Mouse (Mus musculus) spleen, adult 18-20 months (tissue): ENCODE results near the gene AU022252.

Experiments
- DNase-seq, 2 experiments: peaks; one replicate each; pipeline ENCODE4 v3.0.0; 2022; ENCODE audit warnings: mixed read lengths in 2 of 2

AU022252 gene

DNA sequence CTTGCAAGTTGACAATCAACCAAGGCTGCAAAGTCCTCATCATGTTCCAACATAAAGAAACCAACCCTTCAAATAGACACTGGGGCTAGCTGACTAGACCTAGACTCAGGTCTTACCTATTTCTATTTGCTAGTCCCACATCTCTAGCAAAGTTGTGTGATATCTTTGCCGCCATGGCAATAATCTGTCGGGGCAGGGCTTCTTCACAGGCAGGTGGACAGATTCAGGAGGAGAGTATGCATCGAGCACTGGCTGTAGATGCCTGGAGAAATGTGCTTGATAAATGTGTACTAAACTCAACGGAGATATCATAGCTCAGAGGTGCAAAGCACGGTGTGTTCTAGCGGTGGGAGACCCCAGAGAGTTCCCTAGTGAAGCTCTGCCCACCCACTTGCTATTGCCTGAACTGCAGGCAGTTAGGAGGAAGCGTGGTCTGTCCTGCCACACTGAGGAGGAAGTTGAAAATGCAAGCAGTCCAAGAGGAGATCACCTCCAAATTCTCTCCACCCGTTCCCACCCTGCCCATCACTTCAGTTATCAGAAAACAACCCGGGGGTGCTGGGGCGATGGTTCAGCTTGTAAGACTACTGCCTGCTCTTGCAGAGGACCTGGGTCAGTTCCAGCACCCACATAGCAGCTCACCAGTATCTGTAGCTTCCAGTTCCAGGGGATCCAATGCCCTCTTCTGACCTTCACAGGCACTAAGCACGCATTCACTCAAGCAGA lies 44.3 kb downstream of the AU022252 start:
- no peak for DNase-seq

DNA sequence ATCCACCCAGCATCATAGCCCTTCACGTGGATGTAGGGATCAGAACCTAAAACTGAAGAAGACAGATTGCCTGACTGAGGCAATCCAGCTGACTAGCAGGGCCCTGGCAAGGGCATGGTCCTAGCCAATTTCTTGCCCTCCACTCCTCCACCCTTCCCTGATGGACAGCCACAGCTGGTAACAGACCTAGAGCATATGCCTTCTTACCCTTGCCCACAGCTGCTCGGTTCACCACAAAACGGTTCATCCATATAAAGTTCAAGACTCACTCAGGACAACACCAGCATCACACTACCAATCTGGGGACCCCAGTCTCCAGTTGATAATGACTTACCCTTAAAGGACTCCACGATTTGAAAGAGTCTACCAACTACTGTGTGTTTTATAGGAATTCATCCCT lies 46.7 kb downstream of the AU022252 start:
- DNase-seq, result no peak

- no peak for DNase-seq
These were observed 49.0 kb downstream of the AU022252 start for GRCm38 (mm10) chr4:119183525-119183924.

DNA sequence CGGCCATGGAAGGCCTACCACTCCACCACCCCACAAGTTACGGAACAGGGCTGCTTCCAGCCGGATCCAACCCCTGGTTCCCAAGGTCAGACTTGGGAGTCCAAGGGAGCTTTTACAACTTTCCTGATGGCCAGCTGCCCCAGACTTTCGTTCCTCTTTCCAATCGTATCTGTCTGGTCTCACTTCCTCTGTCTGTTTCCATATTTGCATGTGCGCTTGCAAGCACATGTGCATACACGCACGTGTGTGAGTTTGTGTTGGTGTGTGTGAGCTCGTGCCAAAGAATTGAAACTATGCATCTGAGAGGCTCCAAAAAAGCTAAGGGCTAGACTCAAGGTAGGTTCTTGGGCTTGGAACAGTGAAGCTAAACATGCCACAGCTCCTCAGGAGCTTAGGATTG lies 51.1 kb downstream of the AU022252 start:
- DNase-seq, result peak; percentile 27 to 28

DNA sequence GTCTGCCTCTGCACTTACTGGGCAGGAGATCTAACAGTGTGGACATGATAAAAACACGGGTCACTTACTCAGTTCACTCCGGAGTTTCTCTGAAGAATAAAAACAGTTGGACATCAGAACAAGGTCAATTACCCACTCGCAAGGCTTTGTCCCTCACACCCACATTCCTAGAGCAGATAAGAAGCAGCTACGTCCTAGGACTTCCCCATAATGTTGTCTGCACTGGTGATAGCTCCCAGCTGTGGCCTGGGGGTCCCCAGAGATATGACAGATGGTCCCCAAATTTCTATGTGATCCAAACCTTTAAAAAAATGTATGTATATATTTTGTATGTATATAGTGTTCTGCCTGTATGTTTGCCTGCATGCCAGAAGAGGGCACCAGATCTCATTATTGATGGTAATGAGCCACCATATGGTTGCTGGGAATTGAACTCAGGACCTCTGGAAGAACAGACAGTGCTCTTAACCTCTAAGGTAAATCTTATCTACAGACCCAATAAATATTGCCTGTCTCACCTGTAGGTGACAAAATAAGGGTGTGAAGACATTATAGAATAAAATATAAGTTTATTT lies 52.3 kb downstream of the AU022252 start:
- no peak for DNase-seq

- DNase-seq, result no peak
These were observed 54.2 kb downstream of the AU022252 start for GRCm38 (mm10) chr4:119178331-119178730.

- DNase-seq, result no peak
These were observed 54.8 kb downstream of the AU022252 start for GRCm38 (mm10) chr4:119177702-119178101.

DNA sequence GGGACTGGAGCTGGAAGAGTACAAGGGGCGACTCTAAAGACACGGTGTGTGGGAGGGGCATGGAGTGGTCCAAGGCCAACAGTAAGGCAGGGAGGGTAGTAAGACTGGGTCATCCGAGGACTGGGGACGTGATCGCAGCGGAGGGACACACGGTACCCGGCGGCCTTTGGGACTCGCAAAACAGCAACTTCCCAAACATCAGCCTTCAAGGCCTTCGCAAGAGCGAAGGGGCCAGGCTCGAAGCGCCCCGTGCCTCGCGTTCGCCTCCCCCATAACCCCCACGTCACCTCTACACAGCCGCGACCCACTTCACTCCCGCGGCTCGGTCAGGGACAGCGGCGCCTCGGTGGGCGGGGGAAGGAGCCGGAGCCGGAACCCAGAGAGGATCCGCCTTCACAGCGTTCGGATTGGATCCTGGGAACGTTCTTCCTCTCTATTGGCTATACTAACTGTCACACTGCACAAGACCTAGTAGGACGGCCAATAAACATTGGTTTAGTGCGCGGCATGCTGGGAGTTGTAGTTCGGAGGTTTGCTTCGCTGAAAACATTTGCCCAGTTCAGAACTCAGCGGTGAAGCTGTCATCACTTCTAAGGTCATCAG lies 58.6 kb downstream of the AU022252 start, which contains the start of gene Zfp691:
Gene Zfp691, minus strand, starts transcription at position 345 of the 603 bp plus-strand sequence.
- peak; percentile 86 to 89 for DNase-seq

- peak in 1 of 2 experiments; percentile 21 for DNase-seq
These were observed 59.4 kb downstream of the AU022252 start for GRCm38 (mm10) chr4:119172919-119173650.

- peak; percentile 62 to 85 for DNase-seq
These were observed 64.8 kb downstream of the AU022252 start for GRCm38 (mm10) chr4:119167663-119168062.

DNA sequence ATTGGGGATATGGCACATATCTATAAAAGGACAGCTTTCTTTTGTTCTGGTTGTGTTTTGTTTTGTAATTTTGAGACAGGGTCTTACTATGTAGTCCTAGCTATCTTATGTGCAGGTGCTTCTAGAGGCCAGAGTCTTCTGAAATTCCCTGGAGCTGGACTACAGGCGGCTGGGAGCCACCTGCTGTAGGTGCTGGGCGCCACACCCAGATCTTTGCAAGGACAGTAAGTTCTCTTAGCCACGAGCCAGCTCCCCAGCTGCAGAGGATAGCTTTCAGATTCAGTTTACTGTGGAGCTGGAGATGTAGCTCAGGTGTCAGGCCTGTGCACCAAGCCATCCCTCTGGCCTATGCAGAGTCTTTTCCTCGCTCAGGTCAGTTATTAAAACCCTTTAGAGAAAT lies 65.4 kb downstream of the AU022252 start:
- no peak for DNase-seq

GRCm38 (mm10) chr4:119165916-119166315 lies 66.6 kb downstream of the AU022252 start:
- DNase-seq, result no peak

DNA sequence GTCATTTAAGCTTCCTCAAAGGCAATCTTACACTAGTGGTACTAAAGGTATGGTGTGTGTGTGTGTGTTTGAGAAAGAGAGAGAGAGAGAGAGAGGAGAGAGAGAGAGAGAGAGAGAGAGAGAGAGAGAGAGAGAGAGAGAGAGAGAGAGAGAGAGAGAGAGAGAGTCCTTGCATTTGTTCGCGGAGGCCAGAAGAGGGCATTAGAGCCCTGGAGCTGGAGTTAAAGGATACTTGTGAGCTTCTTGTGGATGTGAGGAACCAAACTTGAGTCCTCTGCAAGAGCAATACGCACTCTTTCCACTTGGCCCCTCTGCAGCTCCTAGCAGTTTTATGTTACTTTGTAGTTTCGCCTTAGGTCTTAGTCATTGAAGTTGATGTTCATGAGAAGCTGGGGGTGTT lies 69.5 kb downstream of the AU022252 start:
- no peak for DNase-seq

DNA sequence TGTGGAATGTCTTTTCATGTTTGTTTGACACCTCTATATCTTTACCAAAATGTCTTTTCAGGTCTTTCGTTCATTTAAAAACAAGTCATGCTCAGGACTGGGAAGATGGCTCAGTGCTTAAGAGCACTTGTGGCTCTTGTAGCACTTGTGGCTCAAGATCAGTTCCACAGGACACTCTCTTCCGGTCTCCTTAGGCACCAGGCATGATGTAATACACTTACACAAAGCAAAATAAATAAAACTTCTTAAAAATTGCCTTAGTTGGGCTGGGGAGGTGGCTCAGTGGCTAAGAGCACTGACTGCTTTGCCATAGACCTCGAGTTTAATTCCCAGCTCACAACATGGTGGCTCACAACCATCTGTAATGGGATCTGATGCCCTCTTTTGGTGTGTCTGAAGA lies 71.2 kb downstream of the AU022252 start:
- DNase-seq, result no peak

- no peak for DNase-seq
These were observed 74.6 kb downstream of the AU022252 start for GRCm38 (mm10) chr4:119157891-119158290.

DNA sequence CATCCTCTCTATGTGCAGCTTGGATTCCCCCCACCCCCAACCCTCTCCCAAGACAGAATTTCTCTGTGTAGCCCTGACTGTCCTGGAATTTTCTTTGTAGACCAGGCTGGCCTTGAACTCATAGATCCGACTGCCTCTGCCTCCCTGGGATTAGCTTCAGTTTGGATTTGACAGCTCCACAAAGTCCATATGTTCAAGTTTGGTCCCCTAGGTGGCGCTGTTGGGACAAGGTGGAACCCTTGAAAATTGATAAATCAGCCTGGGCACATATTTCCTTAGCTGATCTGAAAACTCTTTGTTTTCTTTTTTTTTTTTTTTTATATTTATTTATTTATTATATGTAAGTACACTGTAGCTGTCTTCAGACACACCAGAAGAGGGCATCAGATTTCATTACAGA lies 75.3 kb downstream of the AU022252 start:
- peak in 1 of 2 experiments; percentile 75 for DNase-seq
